Comparison of ENCODE assay signal across 12 mouse cellular contexts in the genomic region with DNA sequence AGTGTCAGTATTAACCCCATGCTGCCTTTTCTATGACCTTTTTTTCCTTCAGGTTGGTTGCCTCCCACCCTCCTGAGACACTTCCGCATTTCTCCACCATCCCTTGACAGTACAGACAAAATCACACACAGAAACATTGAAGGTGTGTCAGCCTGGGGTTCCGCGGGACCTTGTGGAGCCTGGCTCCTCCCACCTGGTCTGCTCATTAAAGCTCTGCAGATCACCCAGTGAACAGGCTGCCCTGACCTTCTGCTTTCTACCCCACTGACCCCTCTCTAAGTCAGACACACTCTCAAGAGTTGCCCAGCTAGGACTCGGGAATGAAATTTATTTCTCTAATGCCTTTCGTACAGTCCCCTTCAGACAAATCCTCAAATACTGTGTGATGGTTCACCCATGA.
"Had no signal": no experiment of that assay in that cellular context is flagged by ENCODE, and none has a peak within 500 bp of the region (broad histone marks: within the 10 kb centered on the region; RNA-seq: fewer than 3 reads in every experiment).

No protein-coding gene starts in this region.

- H3K27ac ChIP-seq: kidney, postnatal 0 days; left cerebral cortex, adult 2 months; limb, embryonic 10.5 days; liver, embryonic 15.5 days; midbrain, embryonic 13.5 days had no signal

- H3K36me3 ChIP-seq: limb, embryonic 10.5 days; liver, embryonic 15.5 days; midbrain, embryonic 13.5 days had no signal

- H3K27me3 ChIP-seq: liver, embryonic 15.5 days had no signal

- H3K4me2 ChIP-seq: liver, embryonic 11.5 days; liver, embryonic 15.5 days; midbrain, embryonic 13.5 days had no signal

- DNase-seq: kidney, adult 18-20 months; lung, adult 2 months; lung, postnatal 36 days; right cerebral cortex, postnatal 25 days; thymus, postnatal 36 days had no signal

- H3K4me1 ChIP-seq: liver, embryonic 15.5 days had no signal

- H3K9me3 ChIP-seq: limb, embryonic 10.5 days; liver, embryonic 15.5 days; midbrain, embryonic 13.5 days had no signal

- H3K4me3 ChIP-seq: left cerebral cortex, adult 2 months; limb, embryonic 10.5 days; liver, embryonic 15.5 days; midbrain, embryonic 13.5 days had no signal

- H3K9ac ChIP-seq: liver, embryonic 15.5 days; midbrain, embryonic 13.5 days had no signal

- ATAC-seq: lung, postnatal 0 days; midbrain, embryonic 13.5 days had no signal
